Comparison of ENCODE assay signal across 18 mouse cellular contexts in genomic region chr11:68892233-68892832, GRCm38 (mm10). TPM values are rescaled to one million over a fixed set of nuclear protein-coding genes. Genes with fewer than 3 reads are reported as not detected.
DNase-seq lines count a peak whose midpoint lies in the region; ATAC-seq and TF ChIP-seq lines count a peak whose summit lies in the region.
"Had no signal": no experiment of that assay in that cellular context is flagged by ENCODE, and none has a peak within 500 bp of the region (broad histone marks: within the 10 kb centered on the region; RNA-seq: fewer than 3 reads in every experiment).

No protein-coding gene starts in this region.

- no peak overlapping the region for H3K4me3 ChIP-seq in heart, embryonic 15.5 days
- no peak overlapping the region for H3K4me3 ChIP-seq in lung, embryonic 16.5 days (ENCODE audit: low read length)
- peak overlapping the region; percentile 46 to 48 for H3K4me3 ChIP-seq in MEL (ENCODE audit: control insufficient read depth in 1 of 2, insufficient read depth in 1 of 2, low read depth in 2 of 2, low read length in 2 of 2)
- peak overlapping the region; percentile 23; the same call in 1 of the 2 replicates for H3K4me3 ChIP-seq in liver, adult 2 months (ENCODE audit: insufficient read depth, low read depth, low read length)
- H3K4me3 ChIP-seq: hindbrain, embryonic 12.5 days had no signal

- no peak overlapping the region for H3K9ac ChIP-seq in heart, embryonic 15.5 days
- peak overlapping the region; percentile 16; the same call in 1 of the 2 replicates for H3K9ac ChIP-seq in lung, embryonic 16.5 days (ENCODE audit: low read length)
- peak overlapping the region; percentile 62 for H3K9ac ChIP-seq in MEL (ENCODE audit: control insufficient read depth, low read depth, low read length, poor library complexity, severe bottlenecking)
- no peak overlapping the region for H3K9ac ChIP-seq in liver, adult 2 months (ENCODE audit: low read depth, low read length)
- H3K9ac ChIP-seq: hindbrain, embryonic 12.5 days had no signal

- intact Hi-C loops in left cerebral cortex, postnatal 10 days (cut with DNase I) = no loop called here

- no peaks in the 10 kb centered on the region for H3K36me3 ChIP-seq in heart, embryonic 15.5 days
- no peaks in the 10 kb centered on the region for H3K36me3 ChIP-seq in lung, embryonic 16.5 days (ENCODE audit: control insufficient read depth, insufficient read depth, low read length)
- peaks cover 0 to 18% of the 10 kb centered on the region in 2 experiments; a peak in 2 of 4 replicates for H3K36me3 ChIP-seq in MEL (ENCODE audit: control insufficient read depth in 1 of 2, insufficient read depth in 2 of 2, low read length in 2 of 2)
- H3K36me3 ChIP-seq in liver, adult 2 months (ENCODE audit: control insufficient read depth, insufficient read depth, low read length) = no peaks in the 10 kb centered on the region
- H3K36me3 ChIP-seq: hindbrain, embryonic 12.5 days had no signal

- no peak for DNase-seq in heart, adult 18-20 months
- DNase-seq in lung, postnatal 36 days = no peak
- peak; percentile 77 for DNase-seq in MEL (ENCODE audit: low read depth, low spot score)
- no peak for DNase-seq in liver, adult 2 months (ENCODE audit: extremely low read depth, low read depth, low spot score)
- DNase-seq in ovary, postnatal 14 days (ENCODE audit: low spot score) = no peak
- DNase-seq in left cerebral cortex, postnatal 10 days (ENCODE audit: extremely low spot score in 1 of 2, low spot score in 2 of 2) = no peak
- DNase-seq: cerebellum, adult 9-11 months; thymus, postnatal 4 days had no signal

- TF ChIP-seq RAD21 in MEL (IDR thresholded peaks at IDR 0.05; ENCODE audit: low read depth, low read length) = no peak

- TF ChIP-seq CTCF in MEL (IDR thresholded peaks at IDR 0.05 in 2 of 3, conservative IDR thresholded peaks at IDR 0.05 in 1 of 3; ENCODE audit: control insufficient read depth in 1 of 3, insufficient read depth in 1 of 3, low read depth in 2 of 3, low read length in 3 of 3, poor library complexity in 1 of 3, severe bottlenecking in 1 of 3) = 0 out of 6 replicates have a peak, but pooled peaks of 1 of the 3 experiments have one; percentile 0
- no peak for TF ChIP-seq CTCF in liver, adult 2 months (IDR thresholded peaks at IDR 0.05; ENCODE audit: low read depth, low read length)

- H3K79me2 ChIP-seq in MEL (ENCODE audit: control insufficient read depth, insufficient read depth, low read length, poor library complexity) = no peaks in the 10 kb centered on the region
- H3K79me2 ChIP-seq in liver, adult 2 months (ENCODE audit: control insufficient read depth, insufficient read depth, low read length) = no peaks in the 10 kb centered on the region

- no peaks in the 10 kb centered on the region for H3K27me3 ChIP-seq in heart, embryonic 15.5 days
- H3K27me3 ChIP-seq in lung, embryonic 16.5 days (ENCODE audit: control insufficient read depth, insufficient read depth, low read depth, low read length) = no peaks in the 10 kb centered on the region
- H3K27me3 ChIP-seq in MEL (ENCODE audit: control insufficient read depth in 1 of 2, insufficient read depth in 2 of 2, low read length in 2 of 2) = no peaks in the 10 kb centered on the region
- H3K27me3 ChIP-seq in liver, adult 2 months (ENCODE audit: control insufficient read depth, insufficient read depth, low read length) = no peaks in the 10 kb centered on the region
- H3K27me3 ChIP-seq: hindbrain, embryonic 12.5 days had no signal

- no peak overlapping the region; the same call in 1 of the 2 replicates for H3K27ac ChIP-seq in heart, embryonic 15.5 days
- no peak overlapping the region for H3K27ac ChIP-seq in lung, embryonic 16.5 days (ENCODE audit: low read length)
- peak overlapping the region; percentile 32 for H3K27ac ChIP-seq in MEL (ENCODE audit: control insufficient read depth, low read depth, low read length)
- 0 out of 2 replicates have a peak overlapping the region, but pooled peaks have one; percentile 25 for H3K27ac ChIP-seq in liver, adult 2 months (replicated peaks; ENCODE audit: insufficient read depth, low read depth, low read length)
- H3K27ac ChIP-seq: hindbrain, embryonic 12.5 days had no signal

- H3K4me2 ChIP-seq in heart, embryonic 15.5 days = peak overlapping the region; percentile 16; the same call in 1 of the 2 replicates
- no peak overlapping the region for H3K4me2 ChIP-seq in lung, embryonic 16.5 days (ENCODE audit: low read depth, low read length)
- H3K4me2 ChIP-seq: hindbrain, embryonic 12.5 days had no signal

- H3K4me1 ChIP-seq in heart, embryonic 15.5 days (replicated peaks) = peaks cover 2% of the 10 kb centered on the region; the same call in 1 of the 2 replicates
- no peaks in the 10 kb centered on the region for H3K4me1 ChIP-seq in lung, embryonic 16.5 days (replicated peaks; ENCODE audit: control insufficient read depth, insufficient read depth, low read length)
- peaks cover 3 to 42% of the 10 kb centered on the region in 2 experiments for H3K4me1 ChIP-seq in MEL (ENCODE audit: control insufficient read depth in 1 of 2, insufficient read depth in 2 of 2, low read length in 2 of 2)
- no peaks in the 10 kb centered on the region for H3K4me1 ChIP-seq in liver, adult 2 months (ENCODE audit: control insufficient read depth, insufficient read depth, low read length)
- H3K4me1 ChIP-seq: hindbrain, embryonic 12.5 days had no signal

- TF ChIP-seq EP300 in MEL (IDR thresholded peaks at IDR 0.05; ENCODE audit: low read depth in 1 of 2, low read length in 2 of 2) = peak; percentile 44 to 45

- ATAC-seq in heart, embryonic 15.5 days (replicated peaks; ENCODE audit: insufficient number of reproducible peaks, insufficient read depth, low FRiP score, low read depth) = 0 out of 2 replicates have a peak, but pooled peaks have one; percentile 50
- ATAC-seq in lung, embryonic 16.5 days (ENCODE audit: low read depth) = 0 out of 2 replicates have a peak, but pooled peaks have one; percentile 43
- ATAC-seq: Patski had no signal

- no peak; a peak in 1 of 4 replicates for TF ChIP-seq POLR2A in MEL (IDR thresholded peaks at IDR 0.05; ENCODE audit: control insufficient read depth in 1 of 2, insufficient read depth in 1 of 2, low read depth in 1 of 2, low read length in 2 of 2, poor library complexity in 1 of 2)
- no peak for TF ChIP-seq POLR2A in liver, adult 2 months (IDR thresholded peaks at IDR 0.05; ENCODE audit: extremely low read depth, insufficient read depth, low read length)

- WGBS in heart, embryonic 15.5 days = 46% methylated on average over 15 of the region's 15 CpGs
- 46% methylated on average over 15 of the region's 15 CpGs for WGBS in lung, embryonic 16.5 days
- WGBS in liver, adult 2 months = 62% methylated on average over 15 of the region's 15 CpGs

- no peaks in the 10 kb centered on the region for H3K9me3 ChIP-seq in heart, embryonic 15.5 days (replicated peaks)
- no peaks in the 10 kb centered on the region for H3K9me3 ChIP-seq in lung, embryonic 16.5 days (ENCODE audit: control insufficient read depth, low read length)
- H3K9me3 ChIP-seq in MEL (replicated peaks; ENCODE audit: insufficient read depth, low read length) = no peaks in the 10 kb centered on the region
- H3K9me3 ChIP-seq: hindbrain, embryonic 12.5 days had no signal

TF ChIP-seq in MEL, 35 proteins besides CTCF, POLR2A, EP300 and RAD21 (continues in another document):
- no peak for TF ChIP-seq NELFE (IDR thresholded peaks at IDR 0.05; ENCODE audit: low read depth, low read length)
- peak; percentile 44 for TF ChIP-seq TAL1 (IDR thresholded peaks at IDR 0.05; ENCODE audit: low read length)
- TF ChIP-seq SIN3A (IDR thresholded peaks at IDR 0.05; ENCODE audit: low read length) = peak; percentile 10; the same call in 1 of the 2 replicates

RNA-seq across cellular contexts. Expression of gene Rnf222, which starts 4.0 kb away (rescaled TPM):
- 0.05 and 0.19 TPM in 2 replicates for polyA plus RNA-seq in heart, embryonic 15.5 days (2015; fragmentation: Nextera tagmentation; extraction: Ambion mirVana)
- under 1 TPM; 0.15 to 0.21 TPM for total RNA-seq in heart, adult 18-20 months (2021)
- 0.06 and 0.13 TPM in 2 replicates for polyA plus RNA-seq in lung, embryonic 16.5 days (2015; fragmentation: Nextera tagmentation; extraction: Ambion mirVana)
- 0.23 TPM in 2 replicates for total RNA-seq in MEL (2012; rRNA removed)
- under 1 TPM in 1 of 2 experiments, not detected in 1; 0.28 TPM for polyA plus RNA-seq in MEL (2012; ENCODE audit: insufficient read depth in 1 of 2, insufficient read length in 2 of 2, low read depth in 1 of 2, low replicate concordance in 2 of 2, missing spikeins in 1 of 2)
- total RNA-seq in liver, adult 2 months (2014; rRNA removed) = under 0.01 and 0.07 TPM in 2 replicates
- polyA plus RNA-seq in liver, adult 2 months (2012; rRNA removed) = 0.11 TPM in 1 of 2 replicates, not detected in the other
- total RNA-seq in left cerebral cortex, postnatal 10 days (2021) = not detected
- total RNA-seq: adrenal gland, adult 18-20 months; gastrocnemius, adult 18-20 months; layer of hippocampus, adult 8-10 months; left cerebral cortex, postnatal 14 days had no signal
- polyA plus RNA-seq: C2C12; forebrain, embryonic 11.5 days; hindbrain, embryonic 12.5 days; Patski had no signal

RNA-seq across cellular contexts. Expression of gene Rpl26, which starts 9.1 kb away (rescaled TPM):
- polyA plus RNA-seq in heart, embryonic 15.5 days (2015; fragmentation: Nextera tagmentation; extraction: Ambion mirVana) = 507 and 557 TPM in 2 replicates
- 100 to 1,000 TPM; 679 to 731 TPM for total RNA-seq in heart, adult 18-20 months (2021)
- 880 and 951 TPM in 2 replicates for polyA plus RNA-seq in lung, embryonic 16.5 days (2015; fragmentation: Nextera tagmentation; extraction: Ambion mirVana)
- 5,179 and 5,512 TPM in 2 replicates for total RNA-seq in MEL (2012; rRNA removed)
- 1,000 to 10,000 TPM in 1 of 2 experiments, not detected in 1; 3,167 TPM for polyA plus RNA-seq in MEL (2012; ENCODE audit: insufficient read depth in 1 of 2, insufficient read length in 2 of 2, low read depth in 1 of 2, low replicate concordance in 2 of 2, missing spikeins in 1 of 2)
- 1,005 and 1,133 TPM in 2 replicates for total RNA-seq in liver, adult 2 months (2014; rRNA removed)
- polyA plus RNA-seq in liver, adult 2 months (2012; rRNA removed) = 292 and 293 TPM in 2 replicates
- total RNA-seq in left cerebral cortex, postnatal 10 days (2021) = 100 to 1,000 TPM; 701 to 756 TPM

RNA-seq across cellular contexts. Expression of gene Ndel1, which starts 20.7 kb away (rescaled TPM):
- 65.5 and 69.3 TPM in 2 replicates for polyA plus RNA-seq in heart, embryonic 15.5 days (2015; fragmentation: Nextera tagmentation; extraction: Ambion mirVana)
- total RNA-seq in heart, adult 18-20 months (2021) = 10 to 100 TPM; 61.2 to 64.3 TPM
- polyA plus RNA-seq in lung, embryonic 16.5 days (2015; fragmentation: Nextera tagmentation; extraction: Ambion mirVana) = 73.5 and 83.8 TPM in 2 replicates
- 59.6 and 70.7 TPM in 2 replicates for total RNA-seq in MEL (2012; rRNA removed)
- 10 to 100 TPM; 55.0 to 61.2 TPM for polyA plus RNA-seq in MEL (2012; ENCODE audit: insufficient read depth in 1 of 2, insufficient read length in 2 of 2, low read depth in 1 of 2, low replicate concordance in 2 of 2, missing spikeins in 1 of 2)
- total RNA-seq in liver, adult 2 months (2014; rRNA removed) = 41.3 and 45.8 TPM in 2 replicates
- polyA plus RNA-seq in liver, adult 2 months (2012; rRNA removed) = 27.5 and 33.8 TPM in 2 replicates
- 10 to 100 TPM; 91.6 to 95.6 TPM for total RNA-seq in left cerebral cortex, postnatal 10 days (2021)

RNA-seq across cellular contexts. Expression of gene Odf4, which starts 34.5 kb away (rescaled TPM):
- not detected in 2 replicates for polyA plus RNA-seq in heart, embryonic 15.5 days (2015; fragmentation: Nextera tagmentation; extraction: Ambion mirVana)
- total RNA-seq in heart, adult 18-20 months (2021) = not detected
- polyA plus RNA-seq in lung, embryonic 16.5 days (2015; fragmentation: Nextera tagmentation; extraction: Ambion mirVana) = not detected in 2 replicates
- not detected in 2 replicates for total RNA-seq in MEL (2012; rRNA removed)
- not detected for polyA plus RNA-seq in MEL (2012; ENCODE audit: insufficient read depth in 1 of 2, insufficient read length in 2 of 2, low read depth in 1 of 2, low replicate concordance in 2 of 2, missing spikeins in 1 of 2)
- not detected in 2 replicates for total RNA-seq in liver, adult 2 months (2014; rRNA removed)
- not detected in 2 replicates for polyA plus RNA-seq in liver, adult 2 months (2012; rRNA removed)
- 1 to 10 TPM in 1 of 2 experiments, under 1 TPM in 1; 0.73 to 1.2 TPM for total RNA-seq in left cerebral cortex, postnatal 10 days (2021)
- total RNA-seq: gastrocnemius, adult 18-20 months had no signal
- polyA plus RNA-seq: C2C12; forebrain, embryonic 11.5 days; hindbrain, embryonic 12.5 days; Patski had no signal

Comparison
In these comparisons a context has a peak if more than half of its experiments do, and no peak if none do; other contexts are left out.
1. H3K27ac ChIP-seq: peak in MEL (single experiment) and liver, adult 2 months (single experiment); none in heart, embryonic 15.5 days (single experiment) and lung, embryonic 16.5 days (single experiment).
2. H3K4me3 ChIP-seq: peak in MEL (2 of 2) and liver, adult 2 months (single experiment); none in heart, embryonic 15.5 days (single experiment) and lung, embryonic 16.5 days (single experiment).
3. H3K9ac ChIP-seq: peak in lung, embryonic 16.5 days (single experiment) and MEL (single experiment); none in heart, embryonic 15.5 days (single experiment) and liver, adult 2 months (single experiment).